Mouse (Mus musculus): ENCODE measurements at regions not wholly inside any gene's neighbourhood (a gene's known extent, or its start where the extent isn't known, plus 50 kb on each side); places are given as distances from the start of the nearest gene placed in this dataset.

GRCm38 (mm10) chr5:57451050-57451449, 266.7 kb upstream of the Pcdh7 start:
- TF ChIP-seq EP300 (IDR thresholded peaks at IDR 0.05; ENCODE audit: low read depth) = no peak
- no peak for TF ChIP-seq CTCF (IDR thresholded peaks at IDR 0.05; ENCODE audit: low read depth)

Measured in liver, postnatal 0 days (tissue).